In the genomic region with DNA sequence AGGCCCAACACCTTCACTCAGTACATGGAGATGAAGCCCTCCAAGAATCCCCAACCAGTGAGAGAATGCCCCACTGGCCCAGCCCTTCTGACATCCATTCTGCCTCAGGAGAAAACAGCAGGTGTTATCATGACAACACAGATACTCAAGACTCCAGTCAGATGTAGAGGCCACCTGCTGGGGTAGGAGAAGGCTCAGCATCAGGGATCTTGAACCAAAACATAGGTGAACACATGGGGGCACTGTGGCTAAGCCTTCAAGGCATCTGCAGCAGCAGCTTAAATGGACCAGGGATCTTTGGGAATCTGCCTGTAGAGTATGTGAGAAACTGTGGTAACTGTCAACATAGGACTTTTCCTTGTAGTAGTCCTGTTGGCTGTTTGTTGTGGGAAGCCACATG, we compare ENCODE assay signal across 9 mouse cellular contexts. TPM values are rescaled to one million over a fixed set of nuclear protein-coding genes. Genes with fewer than 3 reads are reported as not detected.
DNase-seq lines count a peak whose midpoint lies in the region; ATAC-seq and TF ChIP-seq lines count a peak whose summit lies in the region.
"Had no signal": no experiment of that assay in that cellular context is flagged by ENCODE, and none has a peak within 500 bp of the region (broad histone marks: within the 10 kb centered on the region; RNA-seq: fewer than 3 reads in every experiment).

No protein-coding gene starts in this region.

- H3K4me3 ChIP-seq in embryonic facial prominence, embryonic 14.5 days (ENCODE audit: low read depth, low read length), result no peak overlapping the region
- H3K4me3 ChIP-seq in embryonic facial prominence, embryonic 10.5 days, result no peak overlapping the region
- H3K4me3 ChIP-seq in midbrain, postnatal 0 days (ENCODE audit: low read depth, low read length), result no peak overlapping the region
- no peak overlapping the region for H3K4me3 ChIP-seq in midbrain, embryonic 16.5 days (ENCODE audit: low read depth, low read length)
- H3K4me3 ChIP-seq: midbrain, embryonic 13.5 days had no signal

- H3K4me2 ChIP-seq in embryonic facial prominence, embryonic 14.5 days (ENCODE audit: low read depth, low read length), result no peak overlapping the region
- no peak overlapping the region for H3K4me2 ChIP-seq in midbrain, postnatal 0 days (ENCODE audit: low read depth, low read length, poor library complexity, severe bottlenecking)
- H3K4me2 ChIP-seq in midbrain, embryonic 16.5 days (ENCODE audit: low read length), result no peak overlapping the region
- H3K4me2 ChIP-seq: midbrain, embryonic 13.5 days had no signal

- peak; percentile 40 for TF ChIP-seq CTCF in midbrain, postnatal 0 days (IDR thresholded peaks at IDR 0.05)

- 0 out of 2 replicates have a peak, but pooled peaks have one; percentile 26 for ATAC-seq in embryonic facial prominence, embryonic 14.5 days (ENCODE audit: low read depth)
- no peak for ATAC-seq in midbrain, postnatal 0 days (ENCODE audit: low FRiP score)
- ATAC-seq in midbrain, embryonic 16.5 days, result no peak
- ATAC-seq in erythroblast, adult 5-6 weeks (replicated peaks; ENCODE audit: low FRiP score, poor library complexity, severe bottlenecking), result 0 out of 2 replicates have a peak, but pooled peaks have one; percentile 55
- ATAC-seq: midbrain, embryonic 13.5 days had no signal

- no peaks in the 10 kb centered on the region for H3K4me1 ChIP-seq in embryonic facial prominence, embryonic 14.5 days (ENCODE audit: control insufficient read depth, insufficient read depth, low read length)
- no peaks in the 10 kb centered on the region for H3K4me1 ChIP-seq in embryonic facial prominence, embryonic 10.5 days
- no peaks in the 10 kb centered on the region for H3K4me1 ChIP-seq in midbrain, postnatal 0 days (ENCODE audit: insufficient read depth, low read length)
- no peaks in the 10 kb centered on the region for H3K4me1 ChIP-seq in midbrain, embryonic 16.5 days (ENCODE audit: control insufficient read depth, insufficient read depth, low read length)
- H3K4me1 ChIP-seq: midbrain, embryonic 13.5 days had no signal

- peaks cover 25% of the 10 kb centered on the region for H3K36me3 ChIP-seq in embryonic facial prominence, embryonic 14.5 days (ENCODE audit: control insufficient read depth, insufficient read depth, low read length)
- peaks cover 66% of the 10 kb centered on the region for H3K36me3 ChIP-seq in embryonic facial prominence, embryonic 10.5 days (replicated peaks)
- peaks cover 24% of the 10 kb centered on the region for H3K36me3 ChIP-seq in midbrain, postnatal 0 days (ENCODE audit: insufficient read depth, low read length)
- peaks cover 18% of the 10 kb centered on the region for H3K36me3 ChIP-seq in midbrain, embryonic 16.5 days (ENCODE audit: control insufficient read depth, insufficient read depth, low read length)
- H3K36me3 ChIP-seq in splenic B cell, adult 2 months (ENCODE audit: control insufficient read depth, insufficient read depth, low read length, poor library complexity, severe bottlenecking), result no peaks in the 10 kb centered on the region

- H3K9me3 ChIP-seq in embryonic facial prominence, embryonic 14.5 days (ENCODE audit: control insufficient read depth, low read length), result no peaks in the 10 kb centered on the region
- peaks cover 6% of the 10 kb centered on the region; the same call in 1 of the 2 replicates for H3K9me3 ChIP-seq in embryonic facial prominence, embryonic 10.5 days
- no peaks in the 10 kb centered on the region for H3K9me3 ChIP-seq in midbrain, postnatal 0 days (ENCODE audit: low read length)
- no peaks in the 10 kb centered on the region for H3K9me3 ChIP-seq in midbrain, embryonic 16.5 days (replicated peaks; ENCODE audit: control insufficient read depth, low read length, poor library complexity, severe bottlenecking)
- H3K9me3 ChIP-seq: midbrain, embryonic 13.5 days had no signal

- no peak overlapping the region for H3K9ac ChIP-seq in embryonic facial prominence, embryonic 14.5 days (ENCODE audit: low read depth, low read length)
- no peak overlapping the region for H3K9ac ChIP-seq in midbrain, postnatal 0 days (replicated peaks; ENCODE audit: low read length, poor library complexity, severe bottlenecking)
- no peak overlapping the region for H3K9ac ChIP-seq in midbrain, embryonic 16.5 days (ENCODE audit: low read depth, low read length)
- H3K9ac ChIP-seq: midbrain, embryonic 13.5 days had no signal

- H3K27me3 ChIP-seq in embryonic facial prominence, embryonic 14.5 days (replicated peaks; ENCODE audit: control insufficient read depth, insufficient read depth, low read length), result no peaks in the 10 kb centered on the region
- H3K27me3 ChIP-seq in embryonic facial prominence, embryonic 10.5 days (replicated peaks; ENCODE audit: low read depth, poor library complexity, severe bottlenecking), result no peaks in the 10 kb centered on the region
- no peaks in the 10 kb centered on the region for H3K27me3 ChIP-seq in midbrain, postnatal 0 days (ENCODE audit: insufficient read depth, low read length)
- no peaks in the 10 kb centered on the region for H3K27me3 ChIP-seq in midbrain, embryonic 16.5 days (ENCODE audit: control insufficient read depth, insufficient read depth, low read depth, low read length)
- no peaks in the 10 kb centered on the region for H3K27me3 ChIP-seq in splenic B cell, adult 2 months (ENCODE audit: control insufficient read depth, insufficient read depth, low read length, poor library complexity, severe bottlenecking)
- H3K27me3 ChIP-seq: midbrain, embryonic 13.5 days had no signal

- DNase-seq in embryonic facial prominence, embryonic 14.5 days (ENCODE audit: low spot score), result peak; percentile 9
- DNase-seq in embryonic facial prominence, embryonic 10.5 days (ENCODE audit: low spot score), result no peak
- DNase-seq in midbrain, postnatal 0 days (ENCODE audit: low spot score), result no peak
- DNase-seq in splenic B cell, adult 2 months (ENCODE audit: low read depth, low spot score), result peak; percentile 45
- no peak for DNase-seq in yolk sac, embryonic 10.5 days (ENCODE audit: low spot score)
- DNase-seq in spleen, adult 18-20 months, result no peak

- H3K27ac ChIP-seq in embryonic facial prominence, embryonic 14.5 days (replicated peaks; ENCODE audit: low read depth, low read length), result no peak overlapping the region
- no peak overlapping the region for H3K27ac ChIP-seq in embryonic facial prominence, embryonic 10.5 days (replicated peaks)
- no peak overlapping the region for H3K27ac ChIP-seq in midbrain, postnatal 0 days (ENCODE audit: low read depth, low read length)
- no peak overlapping the region for H3K27ac ChIP-seq in midbrain, embryonic 16.5 days (ENCODE audit: low read length)
- H3K27ac ChIP-seq: midbrain, embryonic 13.5 days had no signal

RNA-seq across cellular contexts. Expression of a gene that starts 11.3 kb away (rescaled TPM):
- polyA plus RNA-seq in embryonic facial prominence, embryonic 14.5 days (2014; fragmentation: Nextera tagmentation; extraction: Ambion mirVana), result 24.1 and 26.0 TPM in 2 replicates
- polyA plus RNA-seq in embryonic facial prominence, embryonic 10.5 days (2016; fragmentation: Nextera tagmentation; extraction: Ambion mirVana), result 27.9 and 28.6 TPM in 2 replicates
- total RNA-seq in midbrain, postnatal 0 days (2014; rRNA removed), result 32.3 and 58.1 TPM in 2 replicates
- polyA plus RNA-seq in midbrain, postnatal 0 days (2015; fragmentation: Nextera tagmentation; extraction: Ambion mirVana), result 6.9 and 7.6 TPM in 2 replicates
- 15.5 and 17.2 TPM in 2 replicates for polyA plus RNA-seq in midbrain, embryonic 16.5 days (2015; fragmentation: Nextera tagmentation; extraction: Ambion mirVana)
- total RNA-seq in erythroblast, adult 5-6 weeks (2015; ENCODE audit: low replicate concordance), result 8.1 and 13.6 TPM in 2 replicates
- 14.5 and 22.6 TPM in 2 replicates for total RNA-seq in erythroblast, adult 5-6 weeks (2017; ENCODE audit: low replicate concordance)

RNA-seq across cellular contexts. Expression of a gene that starts 11.5 kb away (rescaled TPM):
- 46.2 and 48.7 TPM in 2 replicates for polyA plus RNA-seq in embryonic facial prominence, embryonic 14.5 days (2014; fragmentation: Nextera tagmentation; extraction: Ambion mirVana)
- 62.9 and 66.3 TPM in 2 replicates for polyA plus RNA-seq in embryonic facial prominence, embryonic 10.5 days (2016; fragmentation: Nextera tagmentation; extraction: Ambion mirVana)
- 26.2 and 27.8 TPM in 2 replicates for total RNA-seq in midbrain, postnatal 0 days (2014; rRNA removed)
- 46.2 and 49.6 TPM in 2 replicates for polyA plus RNA-seq in midbrain, postnatal 0 days (2015; fragmentation: Nextera tagmentation; extraction: Ambion mirVana)
- polyA plus RNA-seq in midbrain, embryonic 16.5 days (2015; fragmentation: Nextera tagmentation; extraction: Ambion mirVana), result 65.7 and 67.9 TPM in 2 replicates
- 10.8 and 12.7 TPM in 2 replicates for total RNA-seq in erythroblast, adult 5-6 weeks (2015; ENCODE audit: low replicate concordance)
- 20.8 and 32.6 TPM in 2 replicates for total RNA-seq in erythroblast, adult 5-6 weeks (2017; ENCODE audit: low replicate concordance)

Comparison
In these comparisons a context has a peak if more than half of its experiments do, and no peak if none do; other contexts are left out.
1. DNase-seq: peak in embryonic facial prominence, embryonic 14.5 days (single experiment) and splenic B cell, adult 2 months (single experiment); none in embryonic facial prominence, embryonic 10.5 days (single experiment), midbrain, postnatal 0 days (single experiment), yolk sac, embryonic 10.5 days (single experiment) and spleen, adult 18-20 months (0 of 2).
2. ATAC-seq: peak in embryonic facial prominence, embryonic 14.5 days (single experiment) and erythroblast, adult 5-6 weeks (single experiment); none in midbrain, postnatal 0 days (single experiment) and midbrain, embryonic 16.5 days (single experiment).